Mouse (Mus musculus) hindbrain, postnatal 0 days (tissue): ENCODE data around the gene Abcd1. TPM values are rescaled to one million over a fixed set of nuclear protein-coding genes. Genes with fewer than 3 reads are reported as not detected.
"Not testable (repeated sequence)": the region's sequence is repeated elsewhere in the genome, so short reads cannot be mapped to it uniquely, and the experiment has no call there.

Experiments
- ATAC-seq: fragments of 200-750 bp; cut with Nextera tagmentation; 2 replicates; pipeline ENCODE4 v1.8.0; 2017; ENCODE audit warnings: mild to moderate bottlenecking, moderate TSS enrichment, moderate library complexity
- DNase-seq: peaks from one replicate; pipeline ENCODE4 v3.0.0-alpha.2; 2015; ENCODE audit warnings: low spot score
- H3K27ac ChIP-seq: fragments of 300-500 bp; sonication (generic); 2 replicates; pipeline ENCODE4 v1.5.1; 2014; ENCODE audit warnings: mild to moderate bottlenecking
- H3K27me3 ChIP-seq: fragments of 300-500 bp; sonication (generic); 2 replicates; pipeline ENCODE4 v1.6.1; 2014; ENCODE audit warnings: low read length, mixed read lengths; ENCODE audit not compliant: insufficient read depth
- H3K36me3 ChIP-seq: fragments of 300-500 bp; sonication (generic); 2 replicates; pipeline ENCODE4 v1.6.1; 2014; ENCODE audit warnings: low read length, mixed read lengths; ENCODE audit not compliant: insufficient read depth
- H3K4me1 ChIP-seq: fragments of 300-500 bp; sonication (generic); 2 replicates; pipeline ENCODE4 v1.6.1; 2014; ENCODE audit warnings: antibody characterized with exemption, low read length, mixed read lengths; ENCODE audit not compliant: insufficient read depth
- H3K4me2 ChIP-seq: fragments of 300-500 bp; sonication (generic); 2 replicates; pipeline ENCODE4 v1.6.1; 2014; ENCODE audit warnings: low read depth, mild to moderate bottlenecking, low read length, moderate library complexity, mixed read lengths
- H3K4me3 ChIP-seq: fragments of 300-500 bp; sonication (generic); 2 replicates; pipeline ENCODE4 v1.5.1; 2014; ENCODE audit warnings: low read length
- H3K9ac ChIP-seq: fragments of 300-500 bp; sonication (generic); replicated peaks from 2 replicates; pipeline ENCODE4 v1.6.1; 2014; ENCODE audit warnings: mild to moderate bottlenecking, low read length, moderate library complexity, mixed read lengths
- H3K9me3 ChIP-seq: fragments of 300-500 bp; sonication (generic); 2 replicates; pipeline ENCODE4 v1.6.1; 2016; ENCODE audit warnings: low read length, mixed read lengths
- CTCF ChIP-seq: IDR thresholded peaks from 2 replicates; pipeline ENCODE4 v1.5.1; 2016; ENCODE audit warnings: antibody characterized with exemption, control low read depth, low read depth
- WGBS: fragments of 180-500 bp; shearing (Covaris S2); extraction: QIAGEN DNeasy Blood & Tissue Kit; methylation state at CpG from one replicate; pipeline ENCODE4 v1.1.7; 2014; 5-methylcytosine and 5-hydroxymethylcytosine counted together
- polyA plus RNA-seq: library from polyadenylated mRNA; unstranded; fragments of >200 nt; fragmentation: Nextera tagmentation; extraction: Ambion mirVana; gene quantifications from 2 replicates; pipeline ENCODE4 v1.2.1, GENCODE M21; 2015
- total RNA-seq: library from RNA; depleted of rRNA; stranded (reverse); fragments of >200 nt; gene quantifications from 2 replicates; pipeline ENCODE4 v1.2.3, GENCODE M21; 2014

Gene Abcd1
- total and polyA plus RNA-seq, 2 experiments from 2014 or later: 8.4 to 16.6 TPM

DNA sequence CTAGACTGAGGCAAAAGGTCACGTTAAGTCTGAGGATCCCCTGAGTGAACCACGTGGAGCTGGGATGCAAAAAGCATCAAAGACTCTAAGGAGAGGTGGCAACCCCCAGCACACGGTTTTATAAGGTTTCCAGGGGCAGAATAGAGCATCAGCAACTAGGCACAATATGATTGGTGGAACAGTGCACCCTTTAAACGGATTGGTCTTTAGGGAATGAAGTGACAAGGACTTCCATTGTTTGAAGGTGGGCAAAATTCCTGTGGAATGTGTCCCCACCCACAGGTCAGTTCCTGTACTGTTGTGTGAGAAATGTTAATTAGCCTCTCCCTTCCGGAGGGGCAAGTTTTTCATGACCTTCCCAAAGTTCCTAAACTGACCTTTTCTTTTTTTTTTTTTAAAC lies 22.8 kb downstream of the Abcd1 start:
- no peaks in the 10 kb centered on the region for H3K27me3 ChIP-seq
- no peak overlapping the region for H3K4me2 ChIP-seq
- no peaks in the 10 kb centered on the region for H3K4me1 ChIP-seq
- H3K4me3 ChIP-seq: no peak overlapping the region
- ATAC-seq (no peak), DNase-seq (no peak)
- H3K36me3 ChIP-seq: no peaks in the 10 kb centered on the region
- 64% methylated on average over 5 of the region's 5 CpGs for WGBS
- TF ChIP-seq CTCF: no peak
- H3K27ac ChIP-seq: no peak overlapping the region
- H3K9ac ChIP-seq: no peak overlapping the region
- H3K9me3 ChIP-seq: no peaks in the 10 kb centered on the region

DNA sequence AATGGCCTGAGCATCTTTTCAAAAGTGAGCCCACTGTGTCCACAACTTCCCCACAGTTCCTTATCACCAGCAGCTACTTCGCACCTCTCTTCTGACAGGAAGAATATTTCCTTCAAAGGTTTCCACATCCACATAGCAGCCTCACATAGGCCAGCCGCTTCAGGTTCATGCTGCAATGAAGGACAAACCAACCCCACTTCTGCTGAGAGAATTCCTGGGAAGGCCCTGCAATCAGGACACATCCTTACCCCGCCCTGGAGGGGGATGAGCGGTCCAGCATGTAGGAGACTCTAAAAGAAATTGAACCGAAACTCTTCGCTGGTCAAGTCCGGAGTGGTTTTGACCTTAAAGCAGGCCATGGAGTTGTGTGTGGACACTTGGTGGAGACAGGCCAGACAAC lies 23.4 kb downstream of the Abcd1 start:
- not testable (repeated sequence) for DNase-seq, H3K27me3 ChIP-seq, H3K9ac ChIP-seq, H3K36me3 ChIP-seq, H3K4me3 ChIP-seq, H3K9me3 ChIP-seq, H3K4me1 ChIP-seq, ATAC-seq, H3K4me2 ChIP-seq, H3K27ac ChIP-seq
- WGBS: 94% methylated on average over 7 of the region's 7 CpGs

DNA sequence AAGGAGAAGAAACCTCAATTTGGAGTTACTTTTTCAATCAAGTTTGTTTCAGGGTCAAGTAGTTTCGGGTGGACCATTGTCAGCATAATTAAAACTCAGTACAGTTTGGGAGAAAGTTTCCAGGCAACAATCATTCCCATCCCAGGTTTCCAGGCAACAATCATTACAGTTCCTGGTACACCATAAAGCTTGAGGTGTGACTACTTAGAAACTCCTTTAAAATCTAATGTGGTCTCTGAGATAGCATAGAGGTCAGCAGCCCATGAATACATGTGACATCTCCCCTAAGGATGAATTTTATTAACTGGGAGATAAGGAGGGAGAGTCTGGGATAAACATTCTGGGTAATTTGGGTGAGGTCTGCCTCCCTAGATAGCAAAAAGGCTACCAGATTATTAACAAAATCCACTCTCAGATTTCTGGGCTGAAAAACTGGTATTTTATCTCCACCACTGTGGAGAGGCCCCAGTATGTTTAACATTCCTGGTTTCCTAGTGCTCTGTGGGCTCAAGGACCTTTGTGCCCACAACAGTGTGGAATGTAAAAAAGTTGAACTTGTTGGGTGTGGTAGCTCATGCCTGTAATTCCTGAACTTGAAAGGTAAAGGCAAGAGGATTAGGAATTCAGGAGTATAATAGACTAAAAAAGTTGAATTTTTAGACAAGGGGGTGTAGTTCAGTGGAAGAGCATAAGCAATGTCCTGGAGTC lies 28.5 kb downstream of the Abcd1 start:
- H3K9ac ChIP-seq: no peak overlapping the region
- H3K4me3 ChIP-seq: no peak overlapping the region
- no peaks in the 10 kb centered on the region for H3K9me3 ChIP-seq
- H3K27ac ChIP-seq: no peak overlapping the region
- no peaks in the 10 kb centered on the region for H3K36me3 ChIP-seq
- H3K4me2 ChIP-seq: no peak overlapping the region
- no peak for ATAC-seq
- no peaks in the 10 kb centered on the region for H3K27me3 ChIP-seq
- no peaks in the 10 kb centered on the region for H3K4me1 ChIP-seq
- no peak for TF ChIP-seq CTCF
- no peak for DNase-seq
- 83% methylated on average over 1 of the region's 1 CpGs for WGBS

DNA sequence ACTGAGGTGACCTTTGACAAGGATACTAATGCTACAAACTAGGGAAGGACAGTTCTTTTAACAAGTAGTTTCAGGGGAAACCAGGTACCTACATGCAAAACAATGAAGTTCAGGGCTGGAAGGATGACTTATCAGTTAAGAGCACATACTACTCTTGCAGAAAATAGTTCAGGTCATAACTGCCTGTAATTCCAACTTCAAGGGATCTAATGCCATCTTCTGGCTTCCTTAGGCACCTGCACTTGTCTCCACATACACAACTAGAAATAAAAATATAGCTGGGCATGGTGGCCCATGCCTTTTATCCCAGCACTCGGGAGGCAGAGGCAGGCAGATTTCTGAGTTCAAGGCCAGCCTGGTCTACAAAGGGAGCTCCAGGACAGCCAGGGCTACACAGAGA lies 32.6 kb downstream of the Abcd1 start:
- H3K4me2 ChIP-seq: no peak overlapping the region
- WGBS: 90% methylated on average over 1 of the region's 1 CpGs
- no peak overlapping the region for H3K4me3 ChIP-seq
- no peaks in the 10 kb centered on the region for H3K9me3 ChIP-seq
- no peak overlapping the region for H3K27ac ChIP-seq
- no peak overlapping the region for H3K9ac ChIP-seq
- TF ChIP-seq CTCF: no peak
- DNase-seq (no peak), ATAC-seq (no peak)
- no peaks in the 10 kb centered on the region for H3K4me1 ChIP-seq
- H3K36me3 ChIP-seq: no peaks in the 10 kb centered on the region
- H3K27me3 ChIP-seq: no peaks in the 10 kb centered on the region

DNA sequence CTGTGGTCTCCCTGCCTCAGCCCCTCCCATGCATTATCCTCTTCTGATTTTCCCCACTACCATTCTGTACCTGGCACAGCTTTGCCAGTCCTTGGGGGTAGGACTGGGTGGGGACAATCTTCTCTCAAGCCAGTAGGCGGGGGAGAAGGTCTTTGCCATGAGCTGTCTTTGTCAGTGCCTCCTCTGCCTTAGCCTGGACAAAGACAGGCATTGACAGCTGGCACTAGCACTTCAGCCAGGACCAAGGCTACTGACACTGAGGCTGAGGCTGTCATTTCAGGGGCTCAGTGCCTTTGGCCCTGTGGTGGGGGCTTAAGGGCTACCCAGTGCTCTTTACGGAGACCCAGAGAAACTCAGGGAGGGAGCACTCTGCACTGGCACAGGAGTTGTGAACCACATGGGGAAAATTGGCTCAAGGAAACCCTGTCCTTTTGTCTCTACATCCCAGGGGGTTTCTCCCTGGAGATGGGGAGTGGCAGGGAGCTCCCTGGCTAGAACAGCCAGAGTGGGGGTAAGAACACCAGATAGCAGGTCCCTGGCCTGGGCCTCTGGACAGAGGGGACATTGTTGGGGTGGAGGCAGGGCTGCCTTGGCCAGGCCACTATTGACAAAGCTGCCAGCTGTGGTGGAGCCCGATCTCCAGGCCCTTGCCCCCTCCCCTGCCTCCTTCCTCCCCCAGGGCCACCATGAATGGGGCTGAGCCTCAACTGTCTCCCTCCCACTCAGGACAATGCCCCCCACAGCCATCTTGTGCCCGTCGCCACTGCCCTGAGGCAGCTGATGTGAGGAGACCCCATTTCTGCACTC lies 40.1 kb downstream of the Abcd1 start, which contains the start of gene Plxnb3:
Gene Plxnb3, plus strand, starts transcription at position 757 of the 807 bp plus-strand sequence.
- Histone ChIP-seq H3K4me3 (no peak within 1 kb of the TSS), H3K4me2 (no peak within 1 kb of the TSS), H3K9ac (no peak within 1 kb of the TSS), H3K36me3 (no peaks in the 10 kb centered on the region), H3K27me3 (no peaks in the 10 kb centered on the region), H3K4me1 (no peaks in the 10 kb centered on the region), H3K27ac (peak within 1 kb of the TSS; percentile 20; the same call in 1 of the 2 replicates), H3K9me3 (no peaks in the 10 kb centered on the region)
- DNase-seq (no peak), ATAC-seq (peak; percentile 53)
- TF ChIP-seq CTCF: no peak
- 62% methylated on average over 5 of the region's 5 CpGs for WGBS

DNA sequence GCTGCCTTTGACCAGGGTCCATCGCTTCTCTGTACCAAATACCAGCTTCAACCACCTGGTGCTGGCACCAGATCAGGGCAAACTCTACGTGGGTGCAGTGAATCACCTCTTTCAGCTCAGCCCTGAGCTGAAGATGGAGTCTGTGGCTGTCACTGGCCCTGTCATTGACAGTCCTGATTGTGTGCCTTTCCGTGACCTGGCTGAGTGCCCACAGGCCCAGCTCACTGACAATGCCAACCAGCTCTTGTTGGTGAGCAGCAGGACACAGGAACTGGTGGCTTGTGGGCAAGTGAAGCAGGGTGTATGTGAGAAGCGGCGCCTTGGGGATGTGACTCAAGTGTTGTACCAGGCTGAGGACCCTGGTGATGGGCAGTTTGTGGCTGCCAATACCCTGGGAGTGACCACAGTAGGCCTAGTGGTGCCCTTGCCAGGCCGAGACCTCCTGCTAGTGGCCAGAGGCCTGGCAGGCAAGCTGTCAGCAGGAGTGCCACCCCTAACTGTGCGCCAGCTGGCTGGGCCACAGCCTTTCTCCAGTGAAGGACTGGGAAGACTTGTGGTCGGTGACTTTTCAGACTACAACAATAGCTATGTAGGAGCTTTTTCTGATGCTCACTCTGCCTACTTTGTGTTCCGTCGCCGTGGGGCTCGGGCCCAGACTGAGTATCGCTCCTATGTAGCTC lies 42.4 kb downstream of the Abcd1 start:
- Histone ChIP-seq H3K27ac (0 out of 2 replicates have a peak overlapping the region, but pooled peaks have one; percentile 20), H3K9ac (no peak overlapping the region), H3K27me3 (no peaks in the 10 kb centered on the region), H3K9me3 (no peaks in the 10 kb centered on the region), H3K4me2 (no peak overlapping the region), H3K4me1 (no peaks in the 10 kb centered on the region), H3K4me3 (no peak overlapping the region), H3K36me3 (no peaks in the 10 kb centered on the region)
- ATAC-seq: peak; percentile 72
- no peak for TF ChIP-seq CTCF
- peak; percentile 51 for DNase-seq
- WGBS: 60% methylated on average over 13 of the region's 13 CpGs
